Mouse (Mus musculus) left cerebral cortex, postnatal 4 days (tissue): ENCODE data around the gene Wnt7a. TPM values are rescaled to one million over a fixed set of nuclear protein-coding genes. Genes with fewer than 3 reads are reported as not detected.

ENCODE experiments used
- DNase-seq: peaks from one replicate; pipeline ENCODE4 v3.0.0-alpha.2; 2022
- intact Hi-C: fragments of 180-260 bp; cut with DNase I; formaldehyde crosslinking; loops from one replicate; pipeline ENCODE4 v1.15.1; 2025
- total RNA-seq, 2 experiments: library from RNA; stranded (reverse); gene quantifications; 2 replicates each; pipeline ENCODE4 v1.2.3; 2021

Gene Wnt7a
- total RNA-seq, 2 experiments from 2014 or later = 18.1 to 21.7 TPM

- DNase-seq = peak; percentile 51
- intact Hi-C loops = no loop called here
Observed at GRCm38 (mm10) chr6:91346906-91347156, 64.3 kb downstream of the Wnt7a start.

GRCm38 (mm10) chr6:91346071-91346905 lies 64.9 kb downstream of the Wnt7a start:
- intact Hi-C loops = no loop called here
- DNase-seq = peak; percentile 38

- intact Hi-C loops = no loop called here
Observed at GRCm38 (mm10) chr6:91345091-91345490, 66.1 kb downstream of the Wnt7a start.

GRCm38 (mm10) chr6:91339612-91340246 lies 71.4 kb downstream of the Wnt7a start:
- intact Hi-C loops = no loop called here
- no peak for DNase-seq

More at GRCm38 (mm10) chr6:91345091-91345490, 66.1 kb downstream of the Wnt7a start:
- DNase-seq = no peak

GRCm38 (mm10) chr6:91335470-91335869 lies 75.7 kb downstream of the Wnt7a start:
- intact Hi-C loops = no loop called here
- no peak for DNase-seq

GRCm38 (mm10) chr6:91331886-91332285 lies 79.3 kb downstream of the Wnt7a start:
- no peak for DNase-seq
- intact Hi-C loops = no loop called here

GRCm38 (mm10) chr6:91325556-91325955 lies 85.6 kb downstream of the Wnt7a start:
- intact Hi-C loops = no loop called here
- DNase-seq = no peak

- intact Hi-C loops = no loop called here
- no peak for DNase-seq
Observed at GRCm38 (mm10) chr6:91324752-91325151, 86.4 kb downstream of the Wnt7a start.

- no peak for DNase-seq
- intact Hi-C loops = no loop called here
Observed at GRCm38 (mm10) chr6:91322001-91322772, 89.0 kb downstream of the Wnt7a start.

Other genes starting within 250 kb of the Wnt7a start
- gene Fbln2, start 198.9 kb downstream of the Wnt7a start, total RNA-seq = 10 to 100 TPM; 15.3 to 17.5 TPM
- gene Chchd4, start 62.2 kb upstream of the Wnt7a start, total RNA-seq = 10 to 100 TPM; 18.8 to 21.5 TPM
- gene Tmem43, start 62.3 kb upstream of the Wnt7a start, total RNA-seq = 10 to 100 TPM; 38.5 to 46.8 TPM
- gene Xpc, start 104.5 kb upstream of the Wnt7a start, total RNA-seq = 10 to 100 TPM; 13.1 to 14.1 TPM
- gene Lsm3, start 104.6 kb upstream of the Wnt7a start, total RNA-seq = 10 to 100 TPM; 54.4 to 62.2 TPM